9 mouse cellular contexts compared by ENCODE assay signal in genomic region chr7:68223356-68223808, GRCm38 (mm10). TPM values are rescaled to one million over a fixed set of nuclear protein-coding genes. Genes with fewer than 3 reads are reported as not detected.
DNase-seq lines count a peak whose midpoint lies in the region; ATAC-seq and TF ChIP-seq lines count a peak whose summit lies in the region.
"Had no signal": no experiment of that assay in that cellular context is flagged by ENCODE, and none has a peak within 500 bp of the region (broad histone marks: within the 10 kb centered on the region; RNA-seq: fewer than 3 reads in every experiment).

No protein-coding gene starts in this region.

- H3K27me3 ChIP-seq in forebrain, embryonic 12.5 days, result no peaks in the 10 kb centered on the region
- H3K27me3 ChIP-seq in forebrain, embryonic 11.5 days (ENCODE audit: control insufficient read depth, insufficient read depth, low read length), result no peaks in the 10 kb centered on the region
- H3K27me3 ChIP-seq in embryonic facial prominence, embryonic 15.5 days, result no peaks in the 10 kb centered on the region
- no peaks in the 10 kb centered on the region for H3K27me3 ChIP-seq in hindbrain, embryonic 10.5 days (ENCODE audit: insufficient read depth, poor library complexity, severe bottlenecking)
- H3K27me3 ChIP-seq in limb, embryonic 14.5 days (ENCODE audit: control insufficient read depth, insufficient read depth, low read length), result no peaks in the 10 kb centered on the region

- ATAC-seq in forebrain, embryonic 12.5 days (ENCODE audit: low FRiP score), result no peak
- ATAC-seq in forebrain, embryonic 11.5 days (replicated peaks; ENCODE audit: low FRiP score), result no peak
- ATAC-seq in embryonic facial prominence, embryonic 15.5 days (ENCODE audit: insufficient number of reproducible peaks, low FRiP score, low TSS enrichment, low read depth), result peak; percentile 53
- ATAC-seq in limb, embryonic 14.5 days (ENCODE audit: low FRiP score, low read depth), result peak; percentile 61; the same call in 1 of the 2 replicates
- ATAC-seq in megakaryocyte-erythroid progenitor cell, adult 5-6 weeks (replicated peaks; ENCODE audit: low FRiP score, low TSS enrichment, poor library complexity, severe bottlenecking), result no peak

- H3K27ac ChIP-seq in forebrain, embryonic 12.5 days, result peak overlapping the region; percentile 50
- H3K27ac ChIP-seq in forebrain, embryonic 11.5 days (ENCODE audit: low read depth, low read length), result no peak overlapping the region
- peak overlapping the region; percentile 71 for H3K27ac ChIP-seq in embryonic facial prominence, embryonic 15.5 days (replicated peaks)
- peak overlapping the region; percentile 40; the same call in 1 of the 2 replicates for H3K27ac ChIP-seq in hindbrain, embryonic 10.5 days
- peak overlapping the region; percentile 61 for H3K27ac ChIP-seq in limb, embryonic 14.5 days (replicated peaks; ENCODE audit: low read depth, low read length)

- H3K4me1 ChIP-seq in forebrain, embryonic 12.5 days, result peaks cover 7% of the 10 kb centered on the region
- no peaks in the 10 kb centered on the region for H3K4me1 ChIP-seq in forebrain, embryonic 11.5 days (replicated peaks; ENCODE audit: control insufficient read depth, insufficient read depth, low read length)
- H3K4me1 ChIP-seq in embryonic facial prominence, embryonic 15.5 days, result peaks cover 16% of the 10 kb centered on the region
- H3K4me1 ChIP-seq in hindbrain, embryonic 10.5 days (replicated peaks), result peaks cover 20% of the 10 kb centered on the region
- peaks cover 14% of the 10 kb centered on the region; the same call in 1 of the 2 replicates for H3K4me1 ChIP-seq in limb, embryonic 14.5 days (ENCODE audit: control insufficient read depth, insufficient read depth, low read length)

- DNase-seq in forebrain, embryonic 11.5 days (ENCODE audit: low spot score), result no peak
- peak; percentile 10 for DNase-seq in hindbrain, embryonic 10.5 days (ENCODE audit: low spot score)
- peak; percentile 55 for DNase-seq in limb, embryonic 14.5 days (ENCODE audit: low spot score)
- no peak for DNase-seq in left cerebral cortex, postnatal 25 days (ENCODE audit: low spot score in 2 of 2)
- DNase-seq in left cerebral cortex, adult 11 months (ENCODE audit: low spot score), result no peak

- no peak for TF ChIP-seq POLR2A in limb, embryonic 14.5 days (IDR thresholded peaks at IDR 0.05; ENCODE audit: borderline replicate concordance, extremely low read depth, insufficient read depth, insufficient read length)

- H3K4me3 ChIP-seq in forebrain, embryonic 12.5 days (replicated peaks), result no peak overlapping the region
- H3K4me3 ChIP-seq in forebrain, embryonic 11.5 days (ENCODE audit: low read depth, low read length), result no peak overlapping the region
- H3K4me3 ChIP-seq in embryonic facial prominence, embryonic 15.5 days (replicated peaks), result no peak overlapping the region
- H3K4me3 ChIP-seq in hindbrain, embryonic 10.5 days, result no peak overlapping the region
- H3K4me3 ChIP-seq in limb, embryonic 14.5 days (replicated peaks; ENCODE audit: low read length), result no peak overlapping the region

- H3K9ac ChIP-seq in forebrain, embryonic 12.5 days, result no peak overlapping the region
- no peak overlapping the region for H3K9ac ChIP-seq in forebrain, embryonic 11.5 days (ENCODE audit: low read length)
- H3K9ac ChIP-seq in embryonic facial prominence, embryonic 15.5 days, result no peak overlapping the region
- H3K9ac ChIP-seq in limb, embryonic 14.5 days (ENCODE audit: low read depth, low read length, severe bottlenecking), result no peak overlapping the region

- 65% methylated on average over 13 of the region's 13 CpGs for WGBS in forebrain, embryonic 12.5 days
- 69% methylated on average over 13 of the region's 13 CpGs for WGBS in forebrain, embryonic 11.5 days
- WGBS in embryonic facial prominence, embryonic 15.5 days, result 17% methylated on average over 13 of the region's 13 CpGs
- 74% methylated on average over 13 of the region's 13 CpGs for WGBS in hindbrain, embryonic 10.5 days
- WGBS in limb, embryonic 14.5 days, result 32% methylated on average over 13 of the region's 13 CpGs

- H3K4me2 ChIP-seq in forebrain, embryonic 12.5 days, result no peak overlapping the region
- H3K4me2 ChIP-seq in forebrain, embryonic 11.5 days (ENCODE audit: low read depth, low read length, severe bottlenecking), result no peak overlapping the region
- no peak overlapping the region for H3K4me2 ChIP-seq in embryonic facial prominence, embryonic 15.5 days (replicated peaks)
- no peak overlapping the region for H3K4me2 ChIP-seq in limb, embryonic 14.5 days (replicated peaks; ENCODE audit: low read depth, low read length, severe bottlenecking)

- peaks cover 72% of the 10 kb centered on the region for H3K36me3 ChIP-seq in forebrain, embryonic 12.5 days (replicated peaks)
- H3K36me3 ChIP-seq in forebrain, embryonic 11.5 days (ENCODE audit: control insufficient read depth, insufficient read depth, low read length), result no peaks in the 10 kb centered on the region; the same call in 1 of the 2 replicates
- H3K36me3 ChIP-seq in embryonic facial prominence, embryonic 15.5 days, result peaks cover 50% of the 10 kb centered on the region
- peaks cover 97% of the 10 kb centered on the region for H3K36me3 ChIP-seq in hindbrain, embryonic 10.5 days
- H3K36me3 ChIP-seq in limb, embryonic 14.5 days (ENCODE audit: control insufficient read depth, insufficient read depth, low read length), result peaks cover 76% of the 10 kb centered on the region

- intact Hi-C loops in left cerebral cortex, postnatal 25 days (cut with DNase I), result loop anchor here (5.0 kb wide), 1 partner anchor 79 kb away; no protein-coding TSS in a partner anchor

- no peaks in the 10 kb centered on the region for H3K9me3 ChIP-seq in forebrain, embryonic 12.5 days
- H3K9me3 ChIP-seq in forebrain, embryonic 11.5 days (ENCODE audit: control insufficient read depth, low read length), result no peaks in the 10 kb centered on the region
- H3K9me3 ChIP-seq in embryonic facial prominence, embryonic 15.5 days (replicated peaks), result no peaks in the 10 kb centered on the region
- H3K9me3 ChIP-seq in hindbrain, embryonic 10.5 days, result no peaks in the 10 kb centered on the region
- no peaks in the 10 kb centered on the region for H3K9me3 ChIP-seq in limb, embryonic 14.5 days (ENCODE audit: control insufficient read depth, low read length)

RNA-seq across cellular contexts. Expression of gene Pgpep1l, which starts 40.7 kb away (rescaled TPM):
- polyA plus RNA-seq in forebrain, embryonic 12.5 days (2016; fragmentation: Nextera tagmentation; extraction: Ambion mirVana), result not detected in 2 replicates
- polyA plus RNA-seq in forebrain, embryonic 11.5 days (2014; fragmentation: Nextera tagmentation; extraction: Ambion mirVana), result not detected in 2 replicates
- not detected in 2 replicates for polyA plus RNA-seq in embryonic facial prominence, embryonic 15.5 days (2015; fragmentation: Nextera tagmentation; extraction: Ambion mirVana)
- not detected in 2 replicates for polyA plus RNA-seq in hindbrain, embryonic 10.5 days (2016; fragmentation: Nextera tagmentation; extraction: Ambion mirVana)
- 0.59 and 0.80 TPM in 2 replicates for polyA plus RNA-seq in limb, embryonic 14.5 days (2012; rRNA removed)
- polyA plus RNA-seq in limb, embryonic 14.5 days (2014; fragmentation: Nextera tagmentation; extraction: Ambion mirVana), result 0.19 TPM in 1 of 2 replicates, not detected in the other
- 1 to 10 TPM in 1 of 2 experiments, under 1 TPM in 1; 0.82 to 1.6 TPM for total RNA-seq in left cerebral cortex, postnatal 25 days (2021)
- total RNA-seq in megakaryocyte-erythroid progenitor cell, adult 5-6 weeks (2014; fragmentation: Nextera tagmentation), result not detected in 2 replicates
- total RNA-seq in megakaryocyte-erythroid progenitor cell, adult 5-6 weeks (2017), result not detected in 2 replicates
- polyA plus RNA-seq: gonadal fat pad, adult 2 months had no signal

RNA-seq across cellular contexts. Expression of gene Fam169b, which starts 50.3 kb away (rescaled TPM):
- 0.49 and 0.74 TPM in 2 replicates for polyA plus RNA-seq in forebrain, embryonic 12.5 days (2016; fragmentation: Nextera tagmentation; extraction: Ambion mirVana)
- polyA plus RNA-seq in forebrain, embryonic 11.5 days (2014; fragmentation: Nextera tagmentation; extraction: Ambion mirVana), result 0.19 and 0.39 TPM in 2 replicates
- polyA plus RNA-seq in embryonic facial prominence, embryonic 15.5 days (2015; fragmentation: Nextera tagmentation; extraction: Ambion mirVana), result 3.7 and 3.8 TPM in 2 replicates
- polyA plus RNA-seq in hindbrain, embryonic 10.5 days (2016; fragmentation: Nextera tagmentation; extraction: Ambion mirVana), result 0.80 and 1.2 TPM in 2 replicates
- polyA plus RNA-seq in limb, embryonic 14.5 days (2012; rRNA removed), result 1.9 and 2.5 TPM in 2 replicates
- 1.0 TPM in 2 replicates for polyA plus RNA-seq in limb, embryonic 14.5 days (2014; fragmentation: Nextera tagmentation; extraction: Ambion mirVana)
- 1 to 10 TPM; 1.8 to 2.2 TPM for total RNA-seq in left cerebral cortex, postnatal 25 days (2021)
- total RNA-seq in megakaryocyte-erythroid progenitor cell, adult 5-6 weeks (2014; fragmentation: Nextera tagmentation), result 0.87 and 1.9 TPM in 2 replicates
- 0.23 TPM in 1 of 2 replicates, not detected in the other for total RNA-seq in megakaryocyte-erythroid progenitor cell, adult 5-6 weeks (2017)

Comparison
In these comparisons a context has a peak if more than half of its experiments do, and no peak if none do; other contexts are left out.
1. ATAC-seq: peak in embryonic facial prominence, embryonic 15.5 days (single experiment) and limb, embryonic 14.5 days (single experiment); none in forebrain, embryonic 12.5 days (single experiment), forebrain, embryonic 11.5 days (single experiment) and megakaryocyte-erythroid progenitor cell, adult 5-6 weeks (single experiment).
2. DNase-seq: peak in hindbrain, embryonic 10.5 days (single experiment) and limb, embryonic 14.5 days (single experiment); none in forebrain, embryonic 11.5 days (single experiment), left cerebral cortex, postnatal 25 days (0 of 2) and left cerebral cortex, adult 11 months (single experiment).